Mouse (Mus musculus) cerebellum, postnatal 25 days (tissue): Measurements from ENCODE around the gene Ofcc1.

Experiments
- DNase-seq, 2 experiments: peaks; one replicate each; pipeline ENCODE4 v3.0.0; 2021; ENCODE audit warnings: mixed read lengths in 2 of 2

Gene Ofcc1

GRCm38 (mm10) chr13:39979294-39980061, 381.8 kb downstream of the Ofcc1 start:
- DNase-seq = no peak

- DNase-seq = no peak
Measured at GRCm38 (mm10) chr13:39968349-39969016, 392.8 kb downstream of the Ofcc1 start.

- no peak for DNase-seq
Measured at GRCm38 (mm10) chr13:39957226-39957625, 404.0 kb downstream of the Ofcc1 start.

- DNase-seq = no peak
Measured at GRCm38 (mm10) chr13:39956017-39956416, 405.2 kb downstream of the Ofcc1 start.
